Mouse (Mus musculus) left cerebral cortex, postnatal 14 days (tissue): Measurements from ENCODE around the gene Ptprd. TPM values are rescaled to one million over a fixed set of nuclear protein-coding genes. Genes with fewer than 3 reads are reported as not detected.

Experiments used
- DNase-seq, 2 experiments: peaks; one replicate each; pipeline ENCODE4 v3.0.0; 2021 to 2022; ENCODE audit warnings: low spot score in 2 of 2, mixed read lengths in 1 of 2
- intact Hi-C: fragments of 180-260 bp; cut with DNase I; formaldehyde crosslinking; loops from one replicate; pipeline ENCODE4 v1.15.1; 2025
- total RNA-seq, 2 experiments: library from RNA; stranded (reverse); gene quantifications; 2 replicates each; pipeline ENCODE4 v1.2.3; 2021

Ptprd gene
- total RNA-seq, 2 experiments from 2014 or later = 357 to 391 TPM

- intact Hi-C loops = no loop called here
Measured at GRCm38 (mm10) chr4:77050536-77051207, 1161.1 kb downstream of the Ptprd start.

DNA sequence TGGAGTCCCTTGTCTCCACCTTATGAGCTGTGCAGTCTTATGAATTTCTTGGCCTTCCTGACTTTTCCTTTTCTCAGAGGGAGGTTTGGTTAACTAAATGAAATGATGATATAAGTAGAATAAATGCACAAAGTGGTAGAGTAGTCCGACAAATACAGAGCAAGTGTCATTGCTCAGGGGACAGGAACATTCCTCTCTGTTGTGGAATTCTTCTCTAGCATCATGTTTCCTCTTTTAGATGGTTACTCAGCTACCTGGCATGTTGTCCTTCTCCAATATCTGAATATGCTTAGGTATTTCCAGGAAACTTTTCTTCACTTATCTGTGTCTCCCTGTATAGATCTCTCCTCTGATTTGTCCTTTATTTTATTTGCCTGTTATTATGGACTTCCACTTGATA is 1207.3 kb downstream of the Ptprd start:
- no peak for DNase-seq
- intact Hi-C loops = no loop called here

More at GRCm38 (mm10) chr4:77050536-77051207, 1161.1 kb downstream of the Ptprd start:
- no peak for DNase-seq

DNA sequence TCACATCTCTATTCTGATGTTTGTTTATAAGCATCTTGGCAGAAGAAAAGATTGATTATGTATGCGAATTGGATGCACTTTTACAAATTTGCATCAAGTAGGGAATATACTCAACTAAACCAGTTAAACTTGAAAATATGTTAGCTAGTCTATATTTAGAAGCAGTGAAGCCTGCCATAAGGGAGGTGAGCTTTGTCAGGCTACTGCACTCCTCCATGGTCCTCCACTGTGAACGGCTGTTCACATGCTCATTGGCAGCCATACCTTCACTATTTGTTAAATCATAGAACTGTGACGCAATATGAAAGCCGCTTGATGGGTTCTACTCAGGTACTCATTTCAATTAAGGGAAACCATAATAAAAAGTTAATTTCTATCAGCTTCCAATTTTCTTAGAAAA is 1215.6 kb downstream of the Ptprd start:
- DNase-seq = peak in 1 of 2 experiments; percentile 8
- intact Hi-C loops = no loop called here

GRCm38 (mm10) chr4:76989961-76990360 is 1221.8 kb downstream of the Ptprd start:
- DNase-seq = peak in 1 of 2 experiments; percentile 7
- intact Hi-C loops = no loop called here

DNA sequence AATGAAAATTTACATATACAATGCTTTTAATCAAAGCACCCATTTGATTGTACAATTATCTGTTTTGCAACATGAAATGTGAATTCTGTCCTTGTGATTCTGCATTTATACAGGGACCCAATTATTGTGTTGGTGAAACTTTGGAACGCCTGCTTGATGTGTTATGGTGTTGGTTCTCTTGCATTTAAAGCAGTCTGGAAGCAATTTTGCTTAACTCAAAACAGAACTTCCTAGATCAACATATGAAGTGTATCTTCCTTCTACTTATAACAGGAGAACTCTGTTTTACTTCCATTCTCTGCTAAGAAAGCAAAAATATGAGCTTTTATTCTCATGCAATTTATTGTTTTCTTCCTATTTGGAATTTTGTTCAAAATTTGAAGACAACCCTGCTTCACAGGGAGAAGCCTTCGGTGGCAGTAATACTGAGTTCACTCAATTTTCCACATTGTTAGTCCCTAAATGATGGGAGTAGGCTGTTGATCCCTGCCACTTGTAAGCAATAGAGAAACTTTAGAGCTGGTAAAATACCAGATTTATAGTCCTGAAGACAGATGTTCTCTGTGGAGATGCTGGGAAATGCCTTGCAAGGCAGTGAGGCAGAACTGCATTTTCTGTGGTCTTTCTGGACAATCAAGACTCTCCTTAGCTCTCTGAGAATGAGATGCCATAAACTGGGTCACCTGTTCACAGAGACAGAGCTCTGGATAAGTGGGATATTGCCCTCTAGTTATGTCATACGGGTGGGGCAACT is 1234.5 kb downstream of the Ptprd start:
- intact Hi-C loops = no loop called here
- DNase-seq = no peak

DNA sequence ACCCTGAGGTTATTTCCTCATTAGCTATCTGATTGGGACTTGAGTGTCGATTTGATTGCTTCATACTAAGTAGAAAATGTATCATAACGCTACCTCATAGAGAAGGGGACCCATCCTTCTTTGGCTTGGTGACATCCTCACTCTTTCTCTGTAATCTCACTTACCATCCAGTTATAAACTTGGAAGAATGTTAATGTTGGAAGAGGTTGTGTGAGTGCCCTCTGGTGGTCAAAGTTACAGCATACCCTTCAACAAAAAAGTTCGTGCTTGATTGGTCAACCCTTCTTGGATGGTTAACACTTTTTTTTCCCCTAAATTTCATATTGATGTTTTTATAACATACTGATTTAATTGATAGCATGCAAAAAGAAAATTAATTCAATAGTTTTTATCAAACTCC is 1263.5 kb downstream of the Ptprd start:
- intact Hi-C loops = no loop called here

DNA sequence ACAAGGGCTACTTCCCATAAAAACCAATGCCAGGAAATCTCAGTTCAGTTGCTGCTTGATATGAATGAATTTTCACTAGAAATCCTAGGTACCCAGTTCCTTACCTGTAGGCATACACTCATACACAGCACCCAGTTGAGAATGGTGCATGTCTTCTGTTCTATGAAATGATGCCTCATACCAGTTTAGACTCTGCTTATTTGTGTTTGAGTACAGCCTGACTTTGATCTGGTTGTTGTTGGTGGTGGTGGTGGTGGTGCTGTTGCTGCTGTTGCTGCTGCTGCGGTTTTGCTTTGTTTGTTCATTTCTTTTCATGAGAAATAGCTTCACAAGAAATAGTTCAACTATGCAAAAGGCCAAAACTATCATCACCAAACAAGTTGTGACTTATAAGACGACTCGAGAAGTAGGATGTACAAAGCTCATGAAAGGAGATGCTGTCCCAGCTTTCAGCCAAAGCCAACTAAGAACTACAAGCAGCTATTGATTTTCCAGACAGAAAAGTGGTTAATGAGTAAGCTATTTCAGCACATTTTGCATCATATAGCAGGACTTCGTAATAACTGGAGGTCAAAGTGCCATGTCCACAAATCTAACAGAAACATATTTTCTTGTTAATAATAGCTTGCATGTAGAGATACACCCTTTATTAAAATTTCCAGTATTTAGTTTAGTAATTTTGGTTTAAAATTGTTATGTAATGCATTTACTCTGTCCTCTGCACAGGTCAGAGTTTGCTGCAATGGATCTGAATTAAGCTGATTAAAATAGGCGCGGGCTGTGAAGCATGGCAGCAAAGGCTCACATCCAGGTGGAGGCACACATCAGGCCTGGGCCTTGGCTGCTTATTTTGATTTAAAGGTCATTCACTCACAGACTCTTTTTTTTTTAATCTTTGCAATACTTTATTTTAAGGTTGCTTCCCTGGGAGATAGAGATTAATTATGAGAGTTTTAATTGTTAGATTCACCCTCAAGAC is 1270.1 kb downstream of the Ptprd start:
- intact Hi-C loops = no loop called here
- no peak for DNase-seq

More for the DNA sequence above, 1263.5 kb downstream of the Ptprd start:
- DNase-seq = peak; percentile 14 to 44

GRCm38 (mm10) chr4:76931559-76931958 is 1280.2 kb downstream of the Ptprd start:
- DNase-seq = no peak
- intact Hi-C loops = no loop called here

DNA sequence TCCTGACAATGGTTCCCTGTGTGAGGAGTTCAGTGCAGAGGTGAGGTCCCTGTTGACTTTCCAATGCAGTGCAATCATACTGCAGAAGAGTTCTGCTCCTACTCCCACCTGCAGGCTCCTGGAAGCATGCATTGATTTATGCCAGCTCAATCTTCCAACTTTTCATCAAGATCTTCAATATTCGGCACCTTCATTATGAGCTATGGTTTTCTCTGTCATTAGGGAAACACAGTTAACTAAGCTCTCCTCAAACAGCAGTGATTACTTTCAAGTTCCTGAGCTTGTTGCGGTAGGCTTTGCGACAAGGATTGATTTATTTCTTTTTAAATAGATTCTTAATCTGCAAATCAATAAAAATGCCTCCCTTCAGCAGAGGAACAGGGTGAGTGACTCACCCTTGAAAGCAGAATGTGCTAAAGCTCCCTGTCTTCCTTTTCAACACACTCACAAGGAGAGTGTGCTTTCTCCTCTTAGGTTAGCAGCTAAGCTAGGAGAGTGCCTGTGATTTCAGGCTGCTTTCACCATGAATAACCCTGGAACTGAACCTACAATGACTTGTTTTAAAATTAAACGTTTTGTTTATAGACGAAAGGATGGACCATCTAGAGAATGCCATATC is 1298.1 kb downstream of the Ptprd start:
- no peak for DNase-seq
- intact Hi-C loops = no loop called here

DNA sequence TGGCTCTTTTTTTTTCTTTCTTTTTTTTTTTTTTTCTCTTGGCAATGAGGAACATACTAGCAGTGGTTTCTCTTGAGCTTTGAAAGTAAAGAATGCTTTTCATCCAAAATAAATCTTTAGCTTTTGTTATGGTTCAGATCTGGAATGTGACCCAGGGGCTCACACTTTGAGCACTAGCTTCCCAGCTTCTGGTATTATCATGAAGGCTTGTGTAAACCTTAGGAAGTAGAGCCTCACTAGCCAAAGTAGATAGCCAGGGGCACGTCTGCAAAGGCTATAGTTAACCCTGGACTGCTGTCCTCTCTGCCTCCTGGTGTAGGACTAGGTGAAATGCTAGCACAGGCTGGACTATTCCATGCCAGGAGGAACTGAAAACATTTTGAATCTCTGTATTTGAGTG is 1310.1 kb downstream of the Ptprd start:
- DNase-seq = no peak
- intact Hi-C loops = no loop called here

- intact Hi-C loops = no loop called here
Measured at GRCm38 (mm10) chr4:76889669-76890068, 1322.1 kb downstream of the Ptprd start.

DNA sequence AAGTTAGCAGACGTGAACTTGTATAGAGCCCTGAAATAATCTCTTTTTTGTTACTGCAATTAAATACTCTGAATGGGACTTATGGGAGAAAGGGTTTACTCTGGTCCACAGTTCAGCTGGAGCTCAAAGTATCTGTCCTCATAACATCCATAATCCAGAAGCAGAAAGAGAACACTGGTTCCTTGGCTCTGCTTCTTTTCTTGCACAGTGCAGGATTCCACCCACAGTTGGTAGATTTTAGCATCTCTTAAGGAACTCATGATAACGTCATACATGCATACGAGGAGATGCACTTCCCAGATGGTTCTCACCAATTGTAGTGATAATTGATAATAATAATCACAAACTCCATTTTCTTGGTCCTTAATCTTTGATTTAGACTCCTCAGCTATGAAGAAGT is 1330.2 kb downstream of the Ptprd start:
- no peak for DNase-seq
- intact Hi-C loops = no loop called here

More at GRCm38 (mm10) chr4:76889669-76890068, 1322.1 kb downstream of the Ptprd start:
- DNase-seq = no peak

DNA sequence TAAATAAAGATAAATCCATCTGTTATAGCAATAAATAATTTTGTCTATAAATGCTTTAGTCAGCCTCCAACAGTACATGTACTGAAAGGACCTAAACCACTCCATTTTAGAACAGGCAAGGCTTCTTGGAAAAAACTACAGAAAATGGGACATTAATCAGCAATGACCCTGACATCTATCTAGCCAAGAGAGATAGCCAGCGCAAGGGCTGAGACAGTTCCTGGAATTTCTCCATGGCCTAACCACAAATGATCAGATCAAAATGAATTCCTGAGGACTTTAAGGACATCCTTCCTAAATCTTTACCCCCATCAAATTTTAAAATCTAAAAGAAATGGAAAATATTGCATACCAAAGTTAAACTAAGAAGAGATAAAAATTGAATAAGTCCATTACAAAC is 1340.8 kb downstream of the Ptprd start:
- DNase-seq = no peak
- intact Hi-C loops = no loop called here

DNA sequence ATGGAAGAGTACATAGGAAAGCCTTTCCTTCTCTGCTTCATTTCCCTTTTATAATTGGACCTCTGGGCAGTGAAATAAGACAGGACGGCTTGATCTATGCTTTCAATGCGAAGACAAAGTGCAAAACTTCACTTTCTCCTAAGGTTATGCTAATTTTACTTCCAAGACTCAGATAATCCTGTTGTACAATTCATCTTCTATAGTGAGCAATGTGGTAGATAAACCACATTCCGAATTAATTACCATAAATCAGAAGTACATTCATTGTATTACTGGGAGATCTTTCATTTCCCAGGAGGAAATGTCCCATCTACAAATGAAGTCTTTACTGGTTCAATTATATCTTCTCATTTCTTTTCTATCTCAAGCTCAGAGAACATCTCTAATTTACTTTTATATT is 1346.2 kb downstream of the Ptprd start:
- DNase-seq = no peak
- intact Hi-C loops = no loop called here

DNA sequence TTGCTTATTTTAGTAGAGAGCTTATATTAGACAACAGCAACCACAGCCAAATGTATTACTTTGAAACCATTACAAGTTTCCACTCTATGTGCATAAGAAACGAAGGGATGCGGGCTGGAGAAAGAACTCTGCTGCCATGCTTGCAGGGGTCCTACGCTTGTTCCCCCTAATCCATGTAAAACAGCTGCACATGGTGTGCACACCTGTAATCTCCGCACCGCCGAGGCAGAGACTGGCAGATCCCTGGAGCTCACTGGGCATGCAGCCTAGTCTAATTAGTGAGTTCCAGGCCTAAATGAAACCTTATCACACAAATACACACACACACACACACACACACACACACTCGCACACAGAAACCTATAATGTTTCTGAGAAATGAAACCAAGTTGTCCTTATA is 1365.5 kb downstream of the Ptprd start:
- intact Hi-C loops = no loop called here
- DNase-seq = no peak

- DNase-seq = no peak
- intact Hi-C loops = no loop called here
Measured at GRCm38 (mm10) chr4:76839016-76839415, 1372.7 kb downstream of the Ptprd start.

DNA sequence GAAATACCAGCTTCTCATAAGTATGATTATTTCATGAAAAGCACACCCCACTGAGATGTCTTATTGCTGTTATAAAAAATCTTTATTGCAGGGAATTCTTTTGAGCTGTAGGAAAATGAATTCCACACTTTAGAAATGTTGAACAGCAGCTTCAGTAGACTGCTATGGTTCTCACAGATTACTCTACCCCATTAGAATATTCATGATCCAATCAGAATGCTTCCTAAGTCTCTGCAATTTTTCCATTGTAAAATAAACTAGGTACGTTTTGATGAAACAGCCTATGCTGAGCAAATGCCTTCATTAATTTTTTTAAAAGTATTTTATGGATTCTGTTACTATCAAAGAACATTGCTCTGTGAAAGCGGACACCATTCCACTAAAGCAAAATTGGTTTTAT is 1399.6 kb downstream of the Ptprd start:
- DNase-seq = no peak
- intact Hi-C loops = no loop called here

GRCm38 (mm10) chr4:76802708-76803107 is 1409.1 kb downstream of the Ptprd start:
- intact Hi-C loops = no loop called here
- DNase-seq = no peak
